Mouse (Mus musculus) cerebellum, adult 2 months (tissue): Measurements from ENCODE around the gene Cxcl2.

ENCODE experiments used
- CTCF ChIP-seq: fragments of 200-500 bp; IDR thresholded peaks from 2 replicates; pipeline ENCODE4 v1.5.1; 2011; ENCODE audit warnings: low read depth, mild to moderate bottlenecking, control low read depth, low read length, moderate library complexity, borderline replicate concordance; ENCODE audit not compliant: insufficient read depth
- POLR2A ChIP-seq: fragments of 200-500 bp; IDR thresholded peaks from 2 replicates; pipeline ENCODE4 v1.6.1; 2011; ENCODE audit warnings: low read length, control low read depth, borderline replicate concordance; ENCODE audit not compliant: insufficient read depth

DNA sequence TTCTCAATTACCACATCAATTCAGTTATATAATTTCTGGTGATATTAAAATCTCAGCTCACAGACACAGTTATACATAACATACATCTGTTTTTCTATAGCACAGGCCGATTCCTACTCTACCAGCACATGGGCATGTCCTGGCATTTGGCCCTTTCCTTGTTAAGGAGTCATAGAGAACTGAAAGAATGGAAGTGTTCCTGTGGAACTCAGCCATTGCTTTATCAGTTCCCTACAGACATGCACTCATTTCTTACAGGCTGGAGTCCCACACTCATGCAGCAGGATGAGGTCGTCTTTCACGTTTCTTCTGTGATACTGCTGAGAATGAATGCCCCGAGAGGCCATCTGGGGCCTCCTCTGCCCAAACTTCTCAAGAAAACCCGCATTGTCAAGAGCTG lies 46.2 kb upstream of the Cxcl2 start:
- TF ChIP-seq CTCF (no peak), POLR2A (no peak)
